Mouse (Mus musculus) adrenal gland, postnatal 25 days (tissue): ENCODE measurements around the gene Lamp1. TPM values are rescaled to one million over a fixed set of nuclear protein-coding genes. Genes with fewer than 3 reads are reported as not detected.

Experiments
- DNase-seq: peaks from one replicate; pipeline ENCODE4 v3.0.0; 2021; ENCODE audit warnings: mixed read lengths
- microRNA-seq, 2 experiments: library from miRNA; unstranded; fragments of <30 nt; microRNA quantifications; one replicate each; pipeline ENCODE4 v1.2.0; 2021
- total RNA-seq: library from RNA; stranded (reverse); gene quantifications from 2 replicates; pipeline ENCODE4 v1.2.3, GENCODE M21; 2021

Lamp1 gene
- total RNA-seq, 1 experiment from 2014 or later, result 413 TPM

GRCm38 (mm10) chr8:13201013-13201334, 42.0 kb downstream of the Lamp1 start:
- no peak for DNase-seq

- peak; percentile 76 for DNase-seq
Observed at GRCm38 (mm10) chr8:13202041-13202440, 43.1 kb downstream of the Lamp1 start.

- DNase-seq, result no peak
Observed at GRCm38 (mm10) chr8:13202806-13203205, 43.8 kb downstream of the Lamp1 start.

- DNase-seq, result no peak
Observed at GRCm38 (mm10) chr8:13203472-13203871, 44.5 kb downstream of the Lamp1 start.

GRCm38 (mm10) chr8:13204371-13205140, 45.6 kb downstream of the Lamp1 start:
- DNase-seq, result peak; percentile 30

GRCm38 (mm10) chr8:13205311-13205710, 46.4 kb downstream of the Lamp1 start:
- DNase-seq, result no peak

GRCm38 (mm10) chr8:13206290-13206689, 47.3 kb downstream of the Lamp1 start:
- no peak for DNase-seq

- DNase-seq, result peak; percentile 36
Observed at GRCm38 (mm10) chr8:13208627-13209355, 49.8 kb downstream of the Lamp1 start.

- no peak for DNase-seq
Observed at GRCm38 (mm10) chr8:13209770-13210169, 50.8 kb downstream of the Lamp1 start.

- DNase-seq, result peak; percentile 89
Observed at GRCm38 (mm10) chr8:13213479-13214268, 54.7 kb downstream of the Lamp1 start.

GRCm38 (mm10) chr8:13216386-13216785, 57.4 kb downstream of the Lamp1 start:
- no peak for DNase-seq

- DNase-seq, result no peak
Observed at GRCm38 (mm10) chr8:13217093-13217492, 58.1 kb downstream of the Lamp1 start.

- DNase-seq, result no peak
Observed at GRCm38 (mm10) chr8:13217986-13218385, 59.0 kb downstream of the Lamp1 start.

GRCm38 (mm10) chr8:13218441-13218840, 59.5 kb downstream of the Lamp1 start:
- no peak for DNase-seq

GRCm38 (mm10) chr8:13224426-13224825, 65.5 kb downstream of the Lamp1 start:
- DNase-seq, result no peak

Small RNAs within 50 kb of the gene (microRNA-seq; reads per million reads assigned to microRNA genes)
- gene Mir1968 (24.0 to 28.4 reads per million in 2 experiments), gene Mir7065 (0.34 to 0.36 reads per million in 2 experiments)

Other genes starting within 250 kb of the Lamp1 start
- 0.61 and 0.67 TPM in 2 replicates for gene F7, start 133.1 kb upstream of the Lamp1 start, total RNA-seq
- gene F10, start 121.9 kb upstream of the Lamp1 start, total RNA-seq, result 0.43 and 4.4 TPM in 2 replicates
- 1.7 TPM in 1 of 2 replicates, not detected in the other for gene Proz, start 98.2 kb upstream of the Lamp1 start, total RNA-seq
- gene Pcid2, start 53.7 kb upstream of the Lamp1 start, total RNA-seq, result 22.3 and 25.7 TPM in 2 replicates
- gene Cul4a, start 53.5 kb upstream of the Lamp1 start, total RNA-seq, result 153 and 195 TPM in 2 replicates
- gene Grtp1, start 41.5 kb downstream of the Lamp1 start, total RNA-seq, result 14.8 and 22.1 TPM in 2 replicates
- gene Adprhl1, start 95.0 kb downstream of the Lamp1 start, total RNA-seq, result 1.4 and 1.7 TPM in 2 replicates
- 29.1 and 36.5 TPM in 2 replicates for gene Dcun1d2, start 129.0 kb downstream of the Lamp1 start, total RNA-seq
- gene Tmco3, start 129.0 kb downstream of the Lamp1 start, total RNA-seq, result 24.8 and 32.5 TPM in 2 replicates
- 56.6 and 63.8 TPM in 2 replicates for gene Tfdp1, start 179.6 kb downstream of the Lamp1 start, total RNA-seq
- not detected in 2 replicates for gene Atp4b, start 237.7 kb downstream of the Lamp1 start, total RNA-seq
- gene Grk1, start 245.9 kb downstream of the Lamp1 start, total RNA-seq, result not detected in 2 replicates